Mouse (Mus musculus): ENCODE results near the gene Tmem104. TPM values are rescaled to one million over a fixed set of nuclear protein-coding genes. Genes with fewer than 3 reads are reported as not detected.

The Tmem104 gene
- polyA plus RNA-seq, 1 experiment = 0.21 TPM

- TF ChIP-seq GATA1 (IDR thresholded peaks at IDR 0.05; ENCODE audit: low read length) = no peak
- TF ChIP-seq TAL1 (IDR thresholded peaks at IDR 0.05; ENCODE audit: low read length) = no peak
- peaks cover 45% of the 10 kb centered on the region for H3K36me3 ChIP-seq (ENCODE audit: control insufficient read depth)
- no peak overlapping the region for H3K4me3 ChIP-seq (replicated peaks)
- no peaks in the 10 kb centered on the region for H3K9me3 ChIP-seq (ENCODE audit: control insufficient read depth, low read length)
- no peaks in the 10 kb centered on the region for H3K4me1 ChIP-seq (ENCODE audit: control insufficient read depth)
- H3K27me3 ChIP-seq (ENCODE audit: control insufficient read depth) = no peaks in the 10 kb centered on the region
These were observed 15.0 kb downstream of the Tmem104 start for GRCm38 (mm10) chr11:115202316-115202715.

GRCm38 (mm10) chr11:115202756-115203155 lies 15.5 kb downstream of the Tmem104 start:
- no peak for TF ChIP-seq TAL1 (IDR thresholded peaks at IDR 0.05; ENCODE audit: low read length)
- no peak for TF ChIP-seq GATA1 (IDR thresholded peaks at IDR 0.05; ENCODE audit: low read length)
- Histone ChIP-seq H3K9me3 (ENCODE audit: control insufficient read depth, low read length) (no peaks in the 10 kb centered on the region), H3K36me3 (ENCODE audit: control insufficient read depth) (peaks cover 44% of the 10 kb centered on the region), H3K4me1 (ENCODE audit: control insufficient read depth) (no peaks in the 10 kb centered on the region), H3K4me3 (replicated peaks) (no peak overlapping the region), H3K27me3 (ENCODE audit: control insufficient read depth) (no peaks in the 10 kb centered on the region)

GRCm38 (mm10) chr11:115208126-115208525 lies 20.8 kb downstream of the Tmem104 start:
- TF ChIP-seq GATA1 (IDR thresholded peaks at IDR 0.05; ENCODE audit: low read length) = no peak
- no peak for TF ChIP-seq TAL1 (IDR thresholded peaks at IDR 0.05; ENCODE audit: low read length)
- H3K9me3 ChIP-seq (ENCODE audit: control insufficient read depth, low read length) = no peaks in the 10 kb centered on the region
- H3K4me3 ChIP-seq (replicated peaks) = no peak overlapping the region
- peaks cover 28% of the 10 kb centered on the region for H3K36me3 ChIP-seq (ENCODE audit: control insufficient read depth)
- H3K4me1 ChIP-seq (ENCODE audit: control insufficient read depth) = no peaks in the 10 kb centered on the region
- H3K27me3 ChIP-seq (ENCODE audit: control insufficient read depth) = no peaks in the 10 kb centered on the region

- no peak for TF ChIP-seq TAL1 (IDR thresholded peaks at IDR 0.05; ENCODE audit: low read length)
- no peak for TF ChIP-seq GATA1 (IDR thresholded peaks at IDR 0.05; ENCODE audit: low read length)
- Histone ChIP-seq H3K4me3 (replicated peaks) (no peak overlapping the region), H3K9me3 (ENCODE audit: control insufficient read depth, low read length) (no peaks in the 10 kb centered on the region), H3K36me3 (ENCODE audit: control insufficient read depth) (peaks cover 24% of the 10 kb centered on the region), H3K4me1 (ENCODE audit: control insufficient read depth) (no peaks in the 10 kb centered on the region), H3K27me3 (ENCODE audit: control insufficient read depth) (no peaks in the 10 kb centered on the region)
These were observed 21.8 kb downstream of the Tmem104 start for GRCm38 (mm10) chr11:115208776-115209732.

- peaks cover 23% of the 10 kb centered on the region for H3K36me3 ChIP-seq (ENCODE audit: control insufficient read depth)
- TF ChIP-seq TAL1 (IDR thresholded peaks at IDR 0.05; ENCODE audit: low read length) = no peak
- TF ChIP-seq GATA1 (IDR thresholded peaks at IDR 0.05; ENCODE audit: low read length) = no peak
These were observed 22.7 kb downstream of the Tmem104 start for GRCm38 (mm10) chr11:115209958-115210357.

GRCm38 (mm10) chr11:115212116-115212515 lies 24.8 kb downstream of the Tmem104 start:
- no peaks in the 10 kb centered on the region for H3K9me3 ChIP-seq (ENCODE audit: control insufficient read depth, low read length)
- H3K27me3 ChIP-seq (ENCODE audit: control insufficient read depth) = no peaks in the 10 kb centered on the region
- no peak for TF ChIP-seq GATA1 (IDR thresholded peaks at IDR 0.05; ENCODE audit: low read length)
- no peak for TF ChIP-seq TAL1 (IDR thresholded peaks at IDR 0.05; ENCODE audit: low read length)
- H3K36me3 ChIP-seq (ENCODE audit: control insufficient read depth) = peaks cover 4% of the 10 kb centered on the region
- H3K4me3 ChIP-seq (replicated peaks) = no peak overlapping the region
- H3K4me1 ChIP-seq (ENCODE audit: control insufficient read depth) = no peaks in the 10 kb centered on the region

More at GRCm38 (mm10) chr11:115209958-115210357, 22.7 kb downstream of the Tmem104 start:
- no peaks in the 10 kb centered on the region for H3K4me1 ChIP-seq (ENCODE audit: control insufficient read depth)
- H3K4me3 ChIP-seq (replicated peaks) = no peak overlapping the region
- H3K9me3 ChIP-seq (ENCODE audit: control insufficient read depth, low read length) = no peaks in the 10 kb centered on the region
- no peaks in the 10 kb centered on the region for H3K27me3 ChIP-seq (ENCODE audit: control insufficient read depth)

GRCm38 (mm10) chr11:115215123-115215522 lies 27.8 kb downstream of the Tmem104 start:
- no peak for TF ChIP-seq TAL1 (IDR thresholded peaks at IDR 0.05; ENCODE audit: low read length)
- no peak for TF ChIP-seq GATA1 (IDR thresholded peaks at IDR 0.05; ENCODE audit: low read length)
- no peaks in the 10 kb centered on the region for H3K9me3 ChIP-seq (ENCODE audit: control insufficient read depth, low read length)
- H3K36me3 ChIP-seq (ENCODE audit: control insufficient read depth) = no peaks in the 10 kb centered on the region
- H3K4me3 ChIP-seq (replicated peaks) = no peak overlapping the region
- no peaks in the 10 kb centered on the region for H3K27me3 ChIP-seq (ENCODE audit: control insufficient read depth)
- H3K4me1 ChIP-seq (ENCODE audit: control insufficient read depth) = peaks cover 11% of the 10 kb centered on the region

GRCm38 (mm10) chr11:115217439-115218410 lies 30.4 kb downstream of the Tmem104 start:
- Histone ChIP-seq H3K4me3 (replicated peaks) (no peak overlapping the region), H3K4me1 (ENCODE audit: control insufficient read depth) (peaks cover 11% of the 10 kb centered on the region), H3K36me3 (ENCODE audit: control insufficient read depth) (no peaks in the 10 kb centered on the region; the same call in 1 of the 2 replicates), H3K9me3 (ENCODE audit: control insufficient read depth, low read length) (no peaks in the 10 kb centered on the region), H3K27me3 (ENCODE audit: control insufficient read depth) (no peaks in the 10 kb centered on the region)
- TF ChIP-seq GATA1 (IDR thresholded peaks at IDR 0.05; ENCODE audit: low read length) = no peak
- no peak for TF ChIP-seq TAL1 (IDR thresholded peaks at IDR 0.05; ENCODE audit: low read length)

Data from erythroblast, embryonic 14.5 days (primary cell).